Mouse (Mus musculus) adrenal gland, postnatal 10 days (tissue): ENCODE measurements around the gene Bmx. TPM values are rescaled to one million over a fixed set of nuclear protein-coding genes. Genes with fewer than 3 reads are reported as not detected.

ENCODE experiments used
- DNase-seq: peaks from one replicate; pipeline ENCODE4 v3.0.0; 2021; ENCODE audit warnings: mixed read lengths
- total RNA-seq, 2 experiments: library from RNA; stranded (reverse); gene quantifications; 2 replicates each; pipeline ENCODE4 v1.2.3; 2021

Bmx gene
- total RNA-seq, 2 experiments from 2014 or later = 1.1 to 1.4 TPM

DNA sequence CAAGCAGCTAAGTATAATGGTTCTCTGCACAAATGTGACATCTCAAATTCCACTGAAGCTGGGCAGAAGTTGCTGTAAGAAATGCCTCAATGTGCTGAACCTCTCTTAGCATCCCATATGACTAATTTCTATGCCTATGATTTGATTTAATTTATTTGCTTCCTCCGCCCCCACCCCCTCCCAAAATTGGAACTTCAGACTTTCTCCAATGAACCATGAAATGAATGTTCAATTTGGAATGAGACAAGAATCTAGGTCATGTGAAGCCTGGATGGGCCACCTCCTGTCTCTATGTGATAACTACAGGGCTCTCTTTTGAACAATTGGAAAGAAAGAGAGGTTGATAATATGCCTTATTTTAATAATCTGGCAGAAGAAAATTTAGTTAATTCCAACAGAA lies 82.7 kb downstream of the Bmx start:
- no peak for DNase-seq

- no peak for DNase-seq
These were observed 84.1 kb downstream of the Bmx start for GRCm38 (mm10) chrX:164173880-164174279.

DNA sequence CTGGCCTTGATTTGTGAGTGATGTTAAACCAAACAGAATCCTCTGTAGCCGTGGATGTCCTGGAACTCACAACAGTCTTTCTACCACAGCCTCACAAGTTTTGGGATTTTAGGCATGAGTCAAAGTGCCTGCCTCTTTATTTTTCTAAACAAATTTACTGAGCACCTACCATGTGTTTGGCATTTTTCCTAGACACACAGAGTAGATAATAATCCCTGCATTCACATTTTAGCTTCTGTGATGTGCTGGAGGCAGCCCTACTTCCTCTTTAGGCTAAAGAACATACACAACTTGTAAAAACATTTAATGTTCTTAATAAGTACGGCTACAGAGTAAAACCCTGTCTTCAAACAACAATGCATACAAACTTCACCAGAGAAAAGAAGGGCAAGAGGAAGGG lies 87.0 kb downstream of the Bmx start:
- no peak for DNase-seq

- DNase-seq = no peak
These were observed 93.3 kb downstream of the Bmx start for GRCm38 (mm10) chrX:164164681-164165080.

DNA sequence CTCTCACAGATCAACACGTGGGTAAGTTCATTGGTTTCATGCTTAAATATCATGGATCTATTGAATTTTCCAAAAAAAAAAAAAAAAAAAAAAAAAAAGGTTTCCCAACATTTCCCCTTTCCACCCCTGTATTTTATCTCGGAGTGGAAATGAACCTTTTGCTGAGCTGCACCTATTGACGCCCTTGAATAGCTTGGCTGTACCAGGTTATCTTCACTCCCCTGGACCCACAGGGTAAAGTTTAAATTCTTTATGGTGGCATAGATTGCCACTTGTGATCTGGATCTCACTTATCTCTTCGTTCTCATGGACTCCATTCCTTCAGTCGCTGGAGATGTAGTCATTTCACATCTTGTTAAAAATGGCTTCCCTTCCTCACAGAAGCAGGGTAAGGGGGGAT lies 103.4 kb downstream of the Bmx start:
- DNase-seq = no peak

DNA sequence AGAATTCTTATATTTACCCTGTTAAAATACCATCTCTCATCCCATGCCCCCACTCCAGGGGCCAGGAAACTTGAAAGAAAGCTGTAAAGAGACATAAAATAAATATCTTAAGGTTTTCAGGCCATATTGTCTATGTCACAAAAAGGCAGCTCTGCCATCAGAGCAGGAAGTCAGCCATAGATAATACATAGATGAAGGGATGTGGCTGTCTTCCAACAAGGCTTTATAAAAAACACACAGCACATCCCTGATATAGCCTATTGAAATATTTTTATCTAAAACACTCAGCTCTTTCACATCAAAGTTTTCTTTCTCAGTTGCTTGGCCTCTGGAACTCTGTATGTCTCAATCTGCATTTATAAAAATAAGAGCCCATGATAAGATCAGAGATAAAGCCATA lies 104.4 kb downstream of the Bmx start:
- no peak for DNase-seq

GRCm38 (mm10) chrX:164152703-164153102 lies 105.3 kb downstream of the Bmx start:
- peak; percentile 48 for DNase-seq

DNA sequence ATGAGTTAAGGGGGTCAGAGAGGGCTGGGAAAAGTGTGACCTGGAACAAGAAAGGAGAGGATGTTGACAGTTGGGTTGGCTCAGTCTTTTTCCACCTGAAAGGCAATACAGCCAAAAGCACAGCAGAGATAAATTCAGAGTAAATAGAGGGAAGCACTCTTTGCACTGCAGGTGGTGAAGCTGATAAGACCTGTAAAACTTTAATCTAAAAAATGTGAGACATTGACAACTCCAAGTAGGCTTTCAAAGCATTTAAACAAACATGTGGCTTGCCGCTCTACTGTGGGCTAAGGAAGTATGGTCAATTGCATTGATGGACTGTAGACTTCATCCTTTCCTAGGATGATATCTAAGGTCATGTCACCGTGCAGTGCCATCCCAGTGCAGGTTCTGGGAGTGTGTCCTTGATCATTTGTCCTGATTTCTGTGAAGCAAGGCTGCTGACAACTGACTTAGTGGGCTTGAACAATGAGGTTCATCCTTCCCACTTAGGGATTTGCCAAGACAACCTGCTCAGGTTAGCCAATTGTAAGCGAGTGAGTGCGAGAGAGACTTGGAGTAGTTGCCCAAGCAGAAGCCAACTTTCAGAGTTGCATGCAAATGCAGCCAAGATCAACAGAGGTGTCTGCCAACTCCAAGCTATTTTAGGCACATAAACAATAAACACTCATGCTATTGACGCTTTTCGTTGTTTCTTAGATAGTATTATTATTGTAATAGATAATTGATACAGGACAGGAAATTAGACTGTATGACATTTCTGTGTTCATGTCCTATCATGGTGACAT lies 112.3 kb downstream of the Bmx start:
- peak; percentile 16 for DNase-seq

Other genes starting within 250 kb of the Bmx start
- 1 to 10 TPM; 3.2 to 7.1 TPM for gene Car5b, start 230.2 kb downstream of the Bmx start, total RNA-seq
- 1 to 10 TPM; 5.4 to 9.2 TPM for gene Siah1b, start 181.7 kb downstream of the Bmx start, total RNA-seq
- under 1 TPM in 1 of 2 experiments, not detected in 1; 0.24 TPM for gene Cltrn, start 169.4 kb downstream of the Bmx start, total RNA-seq
- gene Ace2, start 118.9 kb downstream of the Bmx start, total RNA-seq = 10 to 100 TPM; 25.7 to 29.8 TPM
- 1 to 10 TPM; 3.6 to 7.1 TPM for gene Pir, start 11.2 kb upstream of the Bmx start, total RNA-seq
- gene Vegfd, start 115.2 kb upstream of the Bmx start, total RNA-seq = 10 to 100 TPM; 22.4 to 28.7 TPM
- 1 to 10 TPM; 8.5 to 9.1 TPM for gene Piga, start 161.6 kb upstream of the Bmx start, total RNA-seq
- 1 to 10 TPM in 1 of 2 experiments, under 1 TPM in 1; 0.33 to 1.9 TPM for gene Asb11, start 178.8 kb upstream of the Bmx start, total RNA-seq
- not detected for gene Asb9, start 248.1 kb upstream of the Bmx start, total RNA-seq